Mouse (Mus musculus) MEL (cell line): Measurements from ENCODE around the gene Rsrc1. TPM values are rescaled to one million over a fixed set of nuclear protein-coding genes. Genes with fewer than 3 reads are reported as not detected.
A peak's percentile ranks its signal among the peaks of the same experiment; 100 is the strongest.

Experiments used
- DNase-seq: peaks from one replicate; pipeline ENCODE4 v3.0.0; 2011; ENCODE audit warnings: low read depth, low spot score
- H3K27ac ChIP-seq: 2 replicates; pipeline ENCODE4 v1.5.1; 2012; ENCODE audit warnings: low read depth, mild to moderate bottlenecking, control low read depth, low read length, moderate library complexity; ENCODE audit not compliant: control insufficient read depth
- H3K27me3 ChIP-seq, 2 experiments: fragments of 150-350 bp in 1 of 2; sonication (generic) in 1 of 2; 2 replicates each; pipeline ENCODE4 v1.6.1; 2012; ENCODE audit warnings: low read length in 2 of 2, mild to moderate bottlenecking in 2 of 2, improper control_type of control experiment in 1 of 2, moderate library complexity in 1 of 2; ENCODE audit not compliant: insufficient read depth in 2 of 2, control insufficient read depth in 1 of 2
- H3K36me3 ChIP-seq, 2 experiments: 2 replicates each; pipeline ENCODE4 v1.6.1; 2012 to 2014; ENCODE audit warnings: low read length in 2 of 2, improper control_type of control experiment in 1 of 2, inconsistent platforms in 1 of 2, mild to moderate bottlenecking in 1 of 2; ENCODE audit not compliant: insufficient read depth in 2 of 2, control insufficient read depth in 1 of 2
- H3K4me1 ChIP-seq, 2 experiments: fragments of 150-350 bp in 1 of 2; sonication (generic) in 1 of 2; 2 replicates each; pipeline ENCODE4 v1.6.1; 2012; ENCODE audit warnings: low read length in 2 of 2, improper control_type of control experiment in 1 of 2, mild to moderate bottlenecking in 1 of 2; ENCODE audit not compliant: insufficient read depth in 2 of 2, control insufficient read depth in 1 of 2
- H3K4me3 ChIP-seq, 2 experiments: fragments of 150-350 bp in 1 of 2; sonication (generic) in 1 of 2; 2 replicates each; pipeline ENCODE4 v1.5.1; 2012; ENCODE audit warnings: low read depth in 2 of 2, low read length in 2 of 2, mild to moderate bottlenecking in 2 of 2, moderate library complexity in 2 of 2, control low read depth in 1 of 2, improper control_type of control experiment in 1 of 2; ENCODE audit not compliant: control insufficient read depth in 1 of 2, insufficient read depth in 1 of 2
- H3K79me2 ChIP-seq: 2 replicates; pipeline ENCODE4 v1.6.1; 2012; ENCODE audit warnings: mild to moderate bottlenecking, low read length, moderate library complexity; ENCODE audit not compliant: control insufficient read depth, poor library complexity, insufficient read depth
- H3K9ac ChIP-seq: 2 replicates; pipeline ENCODE4 v1.6.1; 2012; ENCODE audit warnings: low read depth, mild to moderate bottlenecking, control low read depth, low read length, moderate library complexity; ENCODE audit not compliant: control insufficient read depth, poor library complexity, severe bottlenecking
- H3K9me3 ChIP-seq: fragments of 150-350 bp; sonication (generic); replicated peaks from 2 replicates; pipeline ENCODE4 v1.6.1; 2012; ENCODE audit warnings: mild to moderate bottlenecking, low read length, improper control_type of control experiment, moderate library complexity; ENCODE audit not compliant: insufficient read depth
- CHD2 ChIP-seq: IDR thresholded peaks from 2 replicates; pipeline ENCODE4 v1.6.1; 2011; ENCODE audit warnings: low read length, improper control_type of control experiment
- CTCF ChIP-seq, 3 experiments: IDR thresholded peaks in 2 of 3; conservative IDR thresholded peaks in 1 of 3; 2 replicates each; pipeline ENCODE4 v1.5.1; 2011 to 2012; ENCODE audit warnings: low read length in 3 of 3, low read depth in 2 of 3, mild to moderate bottlenecking in 2 of 3, improper control_type of control experiment in 1 of 3, inconsistent platforms in 1 of 3, mixed read lengths in 1 of 3, moderate library complexity in 1 of 3; ENCODE audit not compliant: control insufficient read depth in 1 of 3, insufficient read depth in 1 of 3, poor library complexity in 1 of 3, severe bottlenecking in 1 of 3
- ELF1 ChIP-seq: IDR thresholded peaks from 2 replicates; pipeline ENCODE4 v1.6.1; 2014; ENCODE audit warnings: low read depth, mild to moderate bottlenecking, inconsistent platforms, low read length, improper control_type of control experiment, moderate library complexity
- EP300 ChIP-seq, 2 experiments: IDR thresholded peaks; 2 replicates each; pipeline ENCODE4 v1.6.1; 2011; ENCODE audit warnings: improper control_type of control experiment in 2 of 2, low read length in 2 of 2, low read depth in 1 of 2, mild to moderate bottlenecking in 1 of 2
- ETS1 ChIP-seq: IDR thresholded peaks from 2 replicates; pipeline ENCODE4 v1.6.1; 2012; ENCODE audit warnings: low read depth, mild to moderate bottlenecking, inconsistent platforms, low read length, improper control_type of control experiment, moderate library complexity
- GATA1 ChIP-seq: IDR thresholded peaks from 2 replicates; pipeline ENCODE4 v1.6.1; 2011; ENCODE audit warnings: low read depth, low read length, improper control_type of control experiment
- MAFK ChIP-seq: IDR thresholded peaks from 2 replicates; pipeline ENCODE4 v1.6.1; 2011; ENCODE audit warnings: low read depth, mild to moderate bottlenecking, low read length, improper control_type of control experiment, borderline replicate concordance
- MAZ ChIP-seq: IDR thresholded peaks from 2 replicates; pipeline ENCODE4 v1.6.1; 2012; ENCODE audit warnings: low read depth, mild to moderate bottlenecking, inconsistent platforms, low read length, improper control_type of control experiment
- MEF2A ChIP-seq: IDR thresholded peaks from 2 replicates; pipeline ENCODE4 v1.6.1; 2014; ENCODE audit warnings: low read depth, mild to moderate bottlenecking, inconsistent platforms, low read length, improper control_type of control experiment; ENCODE audit not compliant: poor library complexity, insufficient replicate concordance, severe bottlenecking; ENCODE audit errors: extremely low read depth
- MXI1 ChIP-seq: IDR thresholded peaks from 2 replicates; pipeline ENCODE4 v1.6.1; 2011; ENCODE audit warnings: mild to moderate bottlenecking, low read depth, low read length, improper control_type of control experiment
- MYC ChIP-seq: IDR thresholded peaks from 2 replicates; pipeline ENCODE4 v1.6.1; 2011; ENCODE audit warnings: low read depth, mild to moderate bottlenecking, low read length, improper control_type of control experiment, moderate library complexity
- RAD21 ChIP-seq: IDR thresholded peaks from 2 replicates; pipeline ENCODE4 v1.6.1; 2011; ENCODE audit warnings: mild to moderate bottlenecking, low read depth, low read length, improper control_type of control experiment
- SMC3 ChIP-seq: IDR thresholded peaks from 2 replicates; pipeline ENCODE4 v1.6.1; 2011; ENCODE audit warnings: low read depth, low read length, improper control_type of control experiment
- TAL1 ChIP-seq: IDR thresholded peaks from 2 replicates; pipeline ENCODE4 v1.6.1; 2012; ENCODE audit warnings: mild to moderate bottlenecking, inconsistent platforms, low read length, moderate library complexity, mixed read lengths
- UBTF ChIP-seq: IDR thresholded peaks from 2 replicates; pipeline ENCODE4 v1.6.1; 2012; ENCODE audit warnings: low read depth, mild to moderate bottlenecking, inconsistent platforms, low read length, improper control_type of control experiment, moderate library complexity, borderline replicate concordance; ENCODE audit not compliant: insufficient read depth
- ZC3H11A ChIP-seq: IDR thresholded peaks from 2 replicates; pipeline ENCODE4 v1.6.1; 2012; ENCODE audit warnings: low read depth, mild to moderate bottlenecking, inconsistent platforms, low read length, improper control_type of control experiment
- ZMIZ1 ChIP-seq: IDR thresholded peaks from 2 replicates; pipeline ENCODE4 v1.6.1; 2012; ENCODE audit warnings: low read depth, mild to moderate bottlenecking, inconsistent platforms, low read length, improper control_type of control experiment, moderate library complexity
- polyA plus RNA-seq, 2 experiments: library from polyadenylated mRNA; stranded (reverse) in 1 of 2; unstranded in 1 of 2; fragments of >175 nt in 1 of 2; fragments of >200 nt in 1 of 2; gene quantifications; 2 replicates each; pipeline versions ENCODE4 v1.2.1 to v1.2.4; 2012; ENCODE audit warnings: low replicate concordance in 2 of 2, low read depth in 1 of 2; ENCODE audit not compliant: insufficient read length in 2 of 2, insufficient read depth in 1 of 2, missing spikeins in 1 of 2
- total RNA-seq: library from RNA; depleted of rRNA; stranded (reverse); fragments of 300-350 nt; gene quantifications from 2 replicates; pipeline ENCODE4 v1.2.3, GENCODE M21; 2012

The Rsrc1 gene
- total and polyA plus RNA-seq, 3 experiments = 22.8 to 100 (median 42.7) TPM

DNA sequence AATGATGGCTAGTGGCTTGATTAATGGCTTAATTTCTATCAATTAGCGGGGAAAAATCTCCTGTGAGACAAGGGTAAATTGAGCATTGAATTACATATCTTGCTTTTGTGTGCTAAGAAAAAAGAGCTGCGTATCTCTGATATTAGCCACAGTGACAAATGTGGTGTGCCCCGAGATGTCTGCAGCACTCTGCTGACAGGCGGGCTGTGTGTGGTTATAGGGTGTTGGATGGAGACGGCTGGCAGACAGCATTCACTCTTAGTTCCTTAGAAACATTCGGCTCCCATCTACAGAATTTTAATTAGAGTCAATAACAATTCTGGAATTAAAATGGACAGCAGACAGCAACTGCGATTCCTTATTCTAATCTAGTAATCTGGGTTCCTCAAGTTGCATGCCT lies 359.7 kb downstream of the Rsrc1 start:
- no peak overlapping the region for H3K4me3 ChIP-seq
- DNase-seq = no peak
- H3K27ac ChIP-seq = no peak overlapping the region
- no peaks in the 10 kb centered on the region for H3K9me3 ChIP-seq
- TF ChIP-seq UBTF (no peak), MAZ (no peak), CHD2 (no peak), CTCF (IDR thresholded peaks at IDR 0.05 in 2 of 3, conservative IDR thresholded peaks at IDR 0.05 in 1 of 3; ENCODE audit: control insufficient read depth in 1 of 3, insufficient read depth in 1 of 3, low read depth in 2 of 3, low read length in 3 of 3, poor library complexity in 1 of 3, severe bottlenecking in 1 of 3) (no peak), ZC3H11A (no peak), RAD21 (no peak), MXI1 (no peak), GATA1 (no peak), ELF1 (no peak), EP300 (IDR thresholded peaks at IDR 0.05; ENCODE audit: low read depth in 1 of 2, low read length in 2 of 2) (no peak), MAFK (no peak), MYC (no peak), SMC3 (no peak), MEF2A (no peak), ETS1 (no peak)
- TF ChIP-seq, all 39 proteins: peak for 0
- Histone ChIP-seq H3K27me3 (no peaks in the 10 kb centered on the region), H3K9ac (no peak overlapping the region), H3K36me3 (peaks cover 0 to 2% of the 10 kb centered on the region in 2 experiments; a peak in 1 of 4 replicates), H3K4me1 (no peaks in the 10 kb centered on the region; a peak in 1 of 4 replicates), H3K79me2 (no peaks in the 10 kb centered on the region)

DNA sequence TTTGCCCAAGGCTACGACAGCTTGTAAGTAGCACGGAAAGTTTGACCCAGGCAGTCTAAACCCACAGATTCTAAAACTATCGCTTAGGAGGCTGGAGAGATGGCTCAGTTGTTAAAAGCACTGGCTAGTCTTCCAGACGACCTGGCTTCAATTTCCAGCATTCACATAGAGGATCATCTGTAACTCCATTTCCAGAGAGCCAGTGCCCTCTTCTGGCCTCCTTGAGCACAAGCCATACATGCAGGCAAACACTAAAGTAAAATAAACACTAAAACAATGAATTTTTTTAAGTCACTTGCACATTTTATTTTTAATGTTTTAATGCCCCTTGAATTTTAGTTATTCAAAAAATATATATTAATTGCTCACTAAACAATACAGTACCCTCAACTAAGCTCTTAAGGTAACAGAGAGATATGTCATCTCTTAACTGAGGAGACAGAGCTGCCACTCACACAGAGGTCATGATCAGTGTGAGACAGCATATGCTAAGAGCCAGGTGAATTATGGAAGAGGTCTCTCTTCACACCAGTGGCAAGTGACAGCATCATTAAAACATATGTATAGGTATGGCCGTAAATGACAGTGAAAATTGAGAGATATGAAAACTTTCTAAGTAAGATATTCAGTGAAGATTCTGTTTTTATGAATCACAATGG lies 361.9 kb downstream of the Rsrc1 start:
- H3K36me3 ChIP-seq = peaks cover 0 to 2% of the 10 kb centered on the region in 2 experiments; a peak in 1 of 4 replicates
- no peak for TF ChIP-seq TAL1
- TF ChIP-seq ZMIZ1 = no peak
- no peak for TF ChIP-seq MXI1
- peak; percentile 65 for TF ChIP-seq SMC3
- TF ChIP-seq RAD21 = peak; percentile 71
- peak; percentile 19; the same call in 1 of the 2 replicates for TF ChIP-seq ZC3H11A
- TF ChIP-seq CTCF (IDR thresholded peaks at IDR 0.05 in 2 of 3, conservative IDR thresholded peaks at IDR 0.05 in 1 of 3; ENCODE audit: control insufficient read depth in 1 of 3, insufficient read depth in 1 of 3, low read depth in 2 of 3, low read length in 3 of 3, poor library complexity in 1 of 3, severe bottlenecking in 1 of 3) = peak; percentile 17 to 61 (median 50); a peak in 3 of 6 replicates
- no peak for TF ChIP-seq GATA1
- H3K4me3 ChIP-seq = no peak overlapping the region
- H3K9ac ChIP-seq = no peak overlapping the region
- no peaks in the 10 kb centered on the region for H3K27me3 ChIP-seq
- H3K4me1 ChIP-seq = no peaks in the 10 kb centered on the region; a peak in 1 of 4 replicates
- no peak overlapping the region for H3K27ac ChIP-seq
- no peaks in the 10 kb centered on the region for H3K9me3 ChIP-seq
- peak; percentile 50 for DNase-seq
- H3K79me2 ChIP-seq = no peaks in the 10 kb centered on the region
